ENCODE assay signal across 28 mouse cellular contexts in the genomic region with DNA sequence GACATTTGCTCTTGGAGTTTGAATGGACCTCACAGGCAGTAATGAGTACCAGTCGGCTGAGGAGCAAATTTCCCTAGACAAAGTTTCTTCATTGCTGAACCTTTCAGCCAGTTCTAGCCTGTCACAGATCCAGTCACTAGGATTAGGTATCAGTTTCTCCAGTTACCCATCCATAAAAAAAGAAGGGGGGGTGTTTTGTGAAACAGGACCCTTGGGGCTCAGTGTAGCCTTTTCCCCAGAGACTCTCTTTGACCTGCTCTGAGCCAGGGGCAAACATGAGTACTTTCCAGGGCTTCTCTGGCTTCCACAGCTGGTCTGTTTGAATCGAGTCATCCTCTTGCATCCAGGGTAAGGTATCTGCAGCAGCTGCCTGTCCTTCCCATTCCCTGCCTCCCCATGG. TPM values are rescaled to one million over a fixed set of nuclear protein-coding genes. Genes with fewer than 3 reads are reported as not detected.
"Had no signal": no experiment of that assay in that cellular context is flagged by ENCODE, and none has a peak within 500 bp of the region (broad histone marks: within the 10 kb centered on the region; RNA-seq: fewer than 3 reads in every experiment).

No protein-coding gene starts in this region.

- H3K36me3 ChIP-seq: heart, embryonic 10.5 days; heart, embryonic 12.5 days; hindbrain, embryonic 10.5 days; hindbrain, embryonic 12.5 days; intestine, embryonic 15.5 days; limb, embryonic 10.5 days; limb, embryonic 12.5 days; liver, embryonic 13.5 days; liver, embryonic 15.5 days had no signal

- H3K27ac ChIP-seq: gastrocnemius, adult 2 months; heart, embryonic 10.5 days; hindbrain, embryonic 10.5 days; hindbrain, embryonic 12.5 days; hindbrain, embryonic 14.5 days; intestine, embryonic 15.5 days; layer of hippocampus, adult 2 months; left cerebral cortex, adult 2 months; limb, embryonic 10.5 days; limb, embryonic 12.5 days; liver, embryonic 13.5 days; liver, embryonic 15.5 days had no signal

- H3K4me2 ChIP-seq: heart, embryonic 12.5 days; hindbrain, embryonic 12.5 days; hindbrain, embryonic 14.5 days; intestine, embryonic 15.5 days; limb, embryonic 12.5 days; liver, embryonic 11.5 days; liver, embryonic 13.5 days; liver, embryonic 15.5 days had no signal

- ATAC-seq: hindbrain, embryonic 16.5 days; inflammation-experienced regulatory T-cells, adult 6 months; intestine, embryonic 15.5 days; intestine, postnatal 0 days; liver, postnatal 0 days had no signal

- H3K9ac ChIP-seq: heart, embryonic 12.5 days; hindbrain, embryonic 12.5 days; hindbrain, embryonic 14.5 days; intestine, embryonic 15.5 days; limb, embryonic 12.5 days; liver, embryonic 13.5 days; liver, embryonic 15.5 days; liver, postnatal 0 days had no signal

- H3K9me3 ChIP-seq: heart, embryonic 10.5 days; heart, embryonic 12.5 days; hindbrain, embryonic 12.5 days; intestine, embryonic 15.5 days; limb, embryonic 10.5 days; limb, embryonic 12.5 days; liver, embryonic 13.5 days; liver, embryonic 15.5 days had no signal

- DNase-seq: gastrocnemius, adult 2 months; gastrocnemius, postnatal 10 days; gastrocnemius, postnatal 25 days; heart, adult 18-20 months; heart, postnatal 10 days; heart, postnatal 4 days; kidney, adult 8-10 months; kidney, postnatal 14 days; kidney, postnatal 36 days; liver; liver, embryonic 13.5 days; liver, postnatal 0 days had no signal

- H3K4me3 ChIP-seq: gastrocnemius, adult 2 months; heart, embryonic 10.5 days; heart, embryonic 12.5 days; hindbrain, embryonic 10.5 days; hindbrain, embryonic 12.5 days; intestine, embryonic 15.5 days; layer of hippocampus, adult 2 months; left cerebral cortex, adult 2 months; limb, embryonic 10.5 days; limb, embryonic 12.5 days; liver, embryonic 13.5 days; liver, embryonic 15.5 days had no signal

RNA-seq across cellular contexts. Expression of gene Cnih3, which starts 5.4 kb away (rescaled TPM):
- polyA plus RNA-seq: heart, embryonic 16.5 days; inflammation-experienced regulatory T-cells, adult 6 months; liver, embryonic 11.5 days; liver, embryonic 13.5 days; liver, postnatal 0 days had no signal
